Mouse (Mus musculus) E14TG2a.4 (cell line): Measurements from ENCODE around the gene Olfr183.
"Not testable (repeated sequence)": the region's sequence is repeated elsewhere in the genome, so short reads cannot be mapped to it uniquely, and the experiment has no call there.

ENCODE experiments used
- H3K27me3 ChIP-seq: 2 replicates; pipeline ENCODE4 v1.6.1; 2014; ENCODE audit warnings: low read length, control low read depth; ENCODE audit not compliant: insufficient read depth
- H3K36me3 ChIP-seq: 2 replicates; pipeline ENCODE4 v1.6.1; 2014; ENCODE audit warnings: low read length, control low read depth; ENCODE audit not compliant: insufficient read depth
- H3K4me1 ChIP-seq: replicated peaks from 2 replicates; pipeline ENCODE4 v1.6.1; 2014; ENCODE audit warnings: low read depth, low read length, control low read depth
- H3K4me3 ChIP-seq: replicated peaks from 2 replicates; pipeline ENCODE4 v1.5.1; 2014; ENCODE audit warnings: mild to moderate bottlenecking, low read length
- H3K9me3 ChIP-seq: 2 replicates; pipeline ENCODE4 v1.6.1; 2014; ENCODE audit warnings: low read length, control low read depth
- CTCF ChIP-seq: conservative IDR thresholded peaks from 2 replicates; pipeline ENCODE4 v1.5.1; 2014; ENCODE audit warnings: low read length
- NANOG ChIP-seq: IDR thresholded peaks from 2 replicates; pipeline ENCODE4 v1.6.1; 2014; ENCODE audit warnings: borderline replicate concordance, low read length, mixed read lengths
- POU5F1 ChIP-seq: IDR thresholded peaks from 2 replicates; pipeline ENCODE4 v1.6.1; 2014; ENCODE audit warnings: low read length, borderline replicate concordance

Olfr183 gene

DNA sequence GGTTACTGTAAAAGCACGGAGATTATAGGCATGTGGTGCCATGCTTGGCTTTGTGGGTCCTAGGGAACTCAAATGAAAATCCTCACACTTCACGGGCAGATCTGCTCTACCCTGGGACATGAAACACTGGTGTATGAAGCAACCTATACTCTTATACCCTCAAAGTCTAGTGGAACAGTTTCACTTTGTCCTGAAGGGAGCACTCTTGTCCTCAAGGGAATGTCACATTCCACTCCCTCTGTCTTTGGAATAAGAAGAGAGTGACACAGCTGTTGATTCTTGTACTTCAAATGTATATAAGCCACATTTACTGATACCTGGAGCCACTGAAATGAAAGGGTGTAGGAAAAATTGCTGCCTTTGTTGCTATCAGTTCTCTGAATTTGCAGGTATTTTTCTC lies at the start of gene Olfr183:
Olfr183 (plus strand) TSS at position 301 of the 400 bp plus-strand sequence.
- no peak within 1 kb of the TSS for H3K4me3 ChIP-seq
- TF ChIP-seq NANOG: no peak
- no peak for TF ChIP-seq POU5F1
- no peak for TF ChIP-seq CTCF
- H3K27me3 ChIP-seq: no peaks in the 10 kb centered on the region
- no peaks in the 10 kb centered on the region for H3K36me3 ChIP-seq
- no peaks in the 10 kb centered on the region for H3K4me1 ChIP-seq
- no peaks in the 10 kb centered on the region for H3K9me3 ChIP-seq

- Histone ChIP-seq H3K36me3 (no peaks in the 10 kb centered on the region), H3K27me3 (no peaks in the 10 kb centered on the region), H3K4me3 (no peak overlapping the region), H3K4me1 (no peaks in the 10 kb centered on the region), H3K9me3 (peaks cover 4% of the 10 kb centered on the region)
- no peak for TF ChIP-seq NANOG
- no peak for TF ChIP-seq CTCF
- TF ChIP-seq POU5F1: no peak
These were observed 12.0 kb downstream of the Olfr183 start for GRCm38 (mm10) chr16:59007146-59007545.

DNA sequence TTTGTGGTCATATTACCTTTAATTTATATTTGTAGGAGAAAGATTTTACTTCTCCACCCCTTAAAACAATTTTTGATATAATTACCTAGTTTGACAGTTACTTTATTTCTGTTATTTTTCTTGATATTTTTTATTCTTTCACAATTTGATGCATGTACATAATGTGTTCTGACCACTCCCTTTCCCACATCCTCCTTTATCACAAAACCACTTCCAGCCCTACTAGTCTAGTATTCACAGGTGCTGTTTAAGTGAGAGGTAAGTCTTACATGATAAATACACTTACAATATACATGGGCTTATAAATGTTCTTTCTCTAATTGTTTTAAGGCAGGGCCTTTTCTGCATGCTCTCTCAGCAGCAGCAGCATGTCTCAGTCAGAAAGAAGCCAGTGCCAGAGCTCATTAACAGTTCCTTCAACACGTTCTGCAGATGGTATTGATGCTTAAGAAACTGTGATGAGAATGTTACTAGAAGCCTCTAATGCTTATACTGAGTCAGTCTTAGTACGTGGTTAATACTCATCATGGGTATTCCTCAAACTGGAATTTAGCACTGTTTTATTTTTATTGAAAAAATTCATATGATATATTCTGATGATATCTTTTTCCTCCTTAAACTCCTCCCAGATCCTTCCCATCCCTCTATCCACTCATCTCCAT lies 18.3 kb downstream of the Olfr183 start:
- Histone ChIP-seq H3K36me3 (no peaks in the 10 kb centered on the region), H3K4me3 (no peak overlapping the region), H3K9me3 (no peaks in the 10 kb centered on the region), H3K27me3 (no peaks in the 10 kb centered on the region), H3K4me1 (no peaks in the 10 kb centered on the region)
- no peak for TF ChIP-seq CTCF
- no peak for TF ChIP-seq NANOG
- no peak for TF ChIP-seq POU5F1

DNA sequence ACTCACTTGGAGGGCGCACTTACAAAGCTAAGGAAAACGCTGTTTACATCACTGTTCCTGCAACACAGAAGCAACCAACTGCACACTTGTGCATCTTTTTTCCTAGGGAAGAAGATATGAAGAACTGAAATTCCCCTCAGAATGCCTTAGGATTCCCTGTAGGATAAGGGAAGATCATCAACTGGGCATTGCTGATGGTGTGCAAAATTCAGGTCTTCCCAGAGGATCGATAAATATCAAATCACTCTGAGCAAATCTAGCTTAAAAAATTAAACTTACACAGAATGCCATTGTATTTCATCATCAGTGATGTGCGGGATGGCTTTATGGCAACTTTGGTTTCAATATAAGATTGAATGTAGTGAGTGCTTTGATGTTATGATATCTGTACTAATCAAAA lies 35.0 kb downstream of the Olfr183 start, which contains the start of gene Olfr186:
Olfr186 (minus strand) TSS at position 101 of the 400 bp plus-strand sequence.
- H3K4me1 ChIP-seq: no peaks in the 10 kb centered on the region
- TF ChIP-seq NANOG (no peak), CTCF (no peak), POU5F1 (no peak)
- H3K27me3 ChIP-seq: no peaks in the 10 kb centered on the region
- H3K9me3 ChIP-seq: no peaks in the 10 kb centered on the region
- no peaks in the 10 kb centered on the region for H3K36me3 ChIP-seq
- H3K4me3 ChIP-seq: no peak within 1 kb of the TSS

DNA sequence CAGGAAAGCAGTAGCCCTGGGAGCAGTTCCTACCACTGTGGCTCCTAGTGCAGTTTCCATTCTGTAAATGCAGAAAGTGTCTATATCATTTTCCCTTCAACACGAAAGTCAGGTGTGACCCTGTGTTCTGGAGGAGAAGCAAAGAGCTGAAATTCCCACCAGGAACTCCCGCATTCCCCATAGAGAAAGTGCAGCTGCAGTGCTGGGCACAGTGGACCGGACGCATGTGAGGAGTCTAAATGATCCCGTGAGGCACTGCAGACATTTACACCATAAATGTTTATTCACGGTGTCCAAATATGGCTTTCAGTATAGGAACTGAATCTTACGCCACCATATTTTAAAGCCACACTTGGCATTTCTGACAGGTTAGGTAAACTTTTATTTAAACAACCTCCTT lies 44.6 kb downstream of the Olfr183 start, which contains the start of gene Olfr187:
Olfr187 (minus strand) TSS at position 58 of the 400 bp plus-strand sequence.
- Histone ChIP-seq H3K9me3 (no peaks in the 10 kb centered on the region), H3K27me3 (no peaks in the 10 kb centered on the region), H3K4me1 (no peaks in the 10 kb centered on the region), H3K4me3 (no peak within 1 kb of the TSS), H3K36me3 (no peaks in the 10 kb centered on the region)
- TF ChIP-seq CTCF (no peak), POU5F1 (no peak), NANOG (no peak)

GRCm38 (mm10) chr16:59045835-59046234 lies 50.7 kb downstream of the Olfr183 start:
- Histone ChIP-seq H3K4me1 (no peaks in the 10 kb centered on the region), H3K27me3 (no peaks in the 10 kb centered on the region), H3K36me3 (no peaks in the 10 kb centered on the region), H3K4me3 (no peak overlapping the region), H3K9me3 (no peaks in the 10 kb centered on the region)
- TF ChIP-seq NANOG (no peak), POU5F1 (no peak), CTCF (no peak)

GRCm38 (mm10) chr16:59047579-59047978 lies 52.4 kb downstream of the Olfr183 start:
- TF ChIP-seq POU5F1: no peak
- no peak for TF ChIP-seq CTCF
- TF ChIP-seq NANOG: no peak
- Histone ChIP-seq H3K27me3 (no peaks in the 10 kb centered on the region), H3K4me3 (no peak overlapping the region)

GRCm38 (mm10) chr16:59048860-59049259 lies 53.7 kb downstream of the Olfr183 start:
- Histone ChIP-seq H3K36me3 (no peaks in the 10 kb centered on the region), H3K4me3 (no peak overlapping the region), H3K9me3 (no peaks in the 10 kb centered on the region), H3K4me1 (no peaks in the 10 kb centered on the region), H3K27me3 (no peaks in the 10 kb centered on the region)
- TF ChIP-seq NANOG: no peak

More at GRCm38 (mm10) chr16:59047579-59047978, 52.4 kb downstream of the Olfr183 start:
- Histone ChIP-seq H3K4me1 (no peaks in the 10 kb centered on the region), H3K36me3 (no peaks in the 10 kb centered on the region), H3K9me3 (no peaks in the 10 kb centered on the region)

- H3K4me3 ChIP-seq, H3K36me3 ChIP-seq, H3K4me1 ChIP-seq, H3K9me3 ChIP-seq, H3K27me3 ChIP-seq: not testable (repeated sequence)
These were observed 54.1 kb downstream of the Olfr183 start for GRCm38 (mm10) chr16:59049286-59049685.
